Mouse (Mus musculus): ENCODE measurements around the gene Ppp1r1a.

DNA sequence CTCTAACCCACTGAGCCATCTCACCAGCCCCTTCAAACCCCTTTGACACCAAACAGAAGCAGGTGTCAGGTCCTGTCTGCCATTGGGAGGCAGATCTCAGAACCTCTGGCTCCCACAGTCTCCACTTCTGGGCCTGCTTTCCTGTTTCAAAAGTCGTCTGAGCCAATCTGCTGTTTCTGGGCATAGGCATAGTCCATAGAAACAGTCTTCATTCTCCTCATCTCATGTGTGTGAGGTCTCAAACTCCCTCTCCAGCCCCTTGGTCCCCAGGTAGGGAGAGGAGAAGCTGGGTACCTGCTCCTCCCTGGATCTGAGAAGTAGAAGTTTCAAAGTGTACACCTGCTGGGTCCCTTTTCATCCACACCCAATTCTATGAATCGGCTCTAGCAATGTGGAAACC lies 1.3 kb downstream of the Ppp1r1a start:
- TF ChIP-seq CHD2 (IDR thresholded peaks at IDR 0.05; ENCODE audit: low read depth, low read length) (no peak), ZNF384 (IDR thresholded peaks at IDR 0.05; ENCODE audit: low read depth, low read length) (no peak), HCFC1 (IDR thresholded peaks at IDR 0.05; ENCODE audit: borderline replicate concordance, insufficient read depth, low read length) (no peak), MAFK (IDR thresholded peaks at IDR 0.05; ENCODE audit: insufficient read depth, low read depth, low read length) (no peak)
